Mouse (Mus musculus): ENCODE data around the gene Prima1. TPM values are rescaled to one million over a fixed set of nuclear protein-coding genes. Genes with fewer than 3 reads are reported as not detected.

Gene Prima1
- polyA plus RNA-seq, 1 experiment from 2014 or later: 2.0 TPM

- Histone ChIP-seq H3K4me1 (ENCODE audit: control insufficient read depth, insufficient read depth, low read length) (no peaks in the 10 kb centered on the region), H3K4me2 (ENCODE audit: low read depth) (no peak overlapping the region), H3K27ac (ENCODE audit: low read depth, low read length) (no peak overlapping the region), H3K9ac (ENCODE audit: low read length) (no peak overlapping the region), H3K27me3 (ENCODE audit: control insufficient read depth, insufficient read depth, low read length) (no peaks in the 10 kb centered on the region), H3K36me3 (ENCODE audit: control insufficient read depth, insufficient read depth, low read length) (no peaks in the 10 kb centered on the region), H3K4me3 (ENCODE audit: low read depth, low read length) (no peak overlapping the region), H3K9me3 (ENCODE audit: control insufficient read depth, low read length) (no peaks in the 10 kb centered on the region)
- DNase-seq (ENCODE audit: low spot score) (no peak), ATAC-seq (ENCODE audit: insufficient read depth, low FRiP score, low TSS enrichment) (0 out of 2 replicates have a peak, but pooled peaks have one; percentile 23)
- WGBS: 71% methylated on average over 18 of the region's 18 CpGs
These were observed 84.6 kb downstream of the Prima1 start for GRCm38 (mm10) chr12:103157129-103157910.

- Histone ChIP-seq H3K9ac (ENCODE audit: low read length) (no peak overlapping the region), H3K4me3 (ENCODE audit: low read depth, low read length) (no peak overlapping the region), H3K27ac (ENCODE audit: low read depth, low read length) (no peak overlapping the region), H3K9me3 (ENCODE audit: control insufficient read depth, low read length) (no peaks in the 10 kb centered on the region), H3K4me1 (ENCODE audit: control insufficient read depth, insufficient read depth, low read length) (no peaks in the 10 kb centered on the region), H3K36me3 (ENCODE audit: control insufficient read depth, insufficient read depth, low read length) (no peaks in the 10 kb centered on the region), H3K27me3 (ENCODE audit: control insufficient read depth, insufficient read depth, low read length) (no peaks in the 10 kb centered on the region), H3K4me2 (ENCODE audit: low read depth) (no peak overlapping the region)
- ATAC-seq (ENCODE audit: insufficient read depth, low FRiP score, low TSS enrichment) (no peak), DNase-seq (ENCODE audit: low spot score) (no peak)
- WGBS: 66% methylated on average over 3 of the region's 3 CpGs
These were observed 86.5 kb downstream of the Prima1 start for GRCm38 (mm10) chr12:103155406-103155805.

GRCm38 (mm10) chr12:103154927-103155326 is 87.0 kb downstream of the Prima1 start:
- Histone ChIP-seq H3K4me1 (ENCODE audit: control insufficient read depth, insufficient read depth, low read length) (no peaks in the 10 kb centered on the region), H3K27me3 (ENCODE audit: control insufficient read depth, insufficient read depth, low read length) (no peaks in the 10 kb centered on the region), H3K4me2 (ENCODE audit: low read depth) (no peak overlapping the region), H3K9me3 (ENCODE audit: control insufficient read depth, low read length) (no peaks in the 10 kb centered on the region), H3K27ac (ENCODE audit: low read depth, low read length) (no peak overlapping the region), H3K4me3 (ENCODE audit: low read depth, low read length) (no peak overlapping the region), H3K9ac (ENCODE audit: low read length) (no peak overlapping the region), H3K36me3 (ENCODE audit: control insufficient read depth, insufficient read depth, low read length) (no peaks in the 10 kb centered on the region)
- no peak for DNase-seq (ENCODE audit: low spot score)
- ATAC-seq (ENCODE audit: insufficient read depth, low FRiP score, low TSS enrichment): no peak
- WGBS: 73% methylated on average over 2 of the region's 2 CpGs

- H3K4me1 ChIP-seq (ENCODE audit: control insufficient read depth, insufficient read depth, low read length): no peaks in the 10 kb centered on the region
- H3K27ac ChIP-seq (ENCODE audit: low read depth, low read length): no peak overlapping the region
- H3K9me3 ChIP-seq (ENCODE audit: control insufficient read depth, low read length): no peaks in the 10 kb centered on the region
- no peak overlapping the region for H3K4me2 ChIP-seq (ENCODE audit: low read depth)
- H3K9ac ChIP-seq (ENCODE audit: low read length): no peak overlapping the region
- no peaks in the 10 kb centered on the region for H3K36me3 ChIP-seq (ENCODE audit: control insufficient read depth, insufficient read depth, low read length)
- no peak for ATAC-seq (ENCODE audit: insufficient read depth, low FRiP score, low TSS enrichment)
- no peak overlapping the region for H3K4me3 ChIP-seq (ENCODE audit: low read depth, low read length)
- no peaks in the 10 kb centered on the region for H3K27me3 ChIP-seq (ENCODE audit: control insufficient read depth, insufficient read depth, low read length)
- 79% methylated on average over 2 of the region's 2 CpGs for WGBS
- no peak for DNase-seq (ENCODE audit: low spot score)
These were observed 91.7 kb downstream of the Prima1 start for GRCm38 (mm10) chr12:103150247-103150646.

Other genes with a start within 250 kb of the Prima1 start
- gene Fam181a, start 68.8 kb upstream of the Prima1 start, polyA plus RNA-seq (2014; fragmentation: Nextera tagmentation; extraction: Ambion mirVana): 23.7 and 24.2 TPM in 2 replicates
- 2.9 and 3.4 TPM in 2 replicates for gene Asb2, start 113.9 kb upstream of the Prima1 start, polyA plus RNA-seq (2014; fragmentation: Nextera tagmentation; extraction: Ambion mirVana)
- gene Otub2, start 146.5 kb upstream of the Prima1 start, polyA plus RNA-seq (2014; fragmentation: Nextera tagmentation; extraction: Ambion mirVana): 19.2 and 20.3 TPM in 2 replicates
- 1.2 and 1.3 TPM in 2 replicates for gene 9330161L09Rik, start 165.7 kb upstream of the Prima1 start, polyA plus RNA-seq (2014; fragmentation: Nextera tagmentation; extraction: Ambion mirVana)
- gene Ddx24, start 183.7 kb upstream of the Prima1 start, polyA plus RNA-seq (2014; fragmentation: Nextera tagmentation; extraction: Ambion mirVana): 111 and 118 TPM in 2 replicates
- gene Ifi27, start 192.1 kb upstream of the Prima1 start, polyA plus RNA-seq (2014; fragmentation: Nextera tagmentation; extraction: Ambion mirVana): 1.8 and 2.0 TPM in 2 replicates
- 1.4 TPM in 2 replicates for gene Ifi27l2a, start 201.5 kb upstream of the Prima1 start, polyA plus RNA-seq (2014; fragmentation: Nextera tagmentation; extraction: Ambion mirVana)
- gene Ifi27l2b, start 215.1 kb upstream of the Prima1 start, polyA plus RNA-seq (2014; fragmentation: Nextera tagmentation; extraction: Ambion mirVana): not detected in 2 replicates